Mouse (Mus musculus) spleen, adult 2 months (tissue): ENCODE measurements around the gene Coa3.

Source experiments
- CTCF ChIP-seq: fragments of 200-500 bp; IDR thresholded peaks from 2 replicates; pipeline ENCODE4 v1.5.1; 2011; ENCODE audit warnings: mild to moderate bottlenecking, inconsistent platforms; ENCODE audit not compliant: insufficient read depth, insufficient read length, insufficient replicate concordance; ENCODE audit errors: extremely low read depth
- POLR2A ChIP-seq: fragments of 200-500 bp; IDR thresholded peaks from 2 replicates; pipeline ENCODE4 v1.6.1; 2011; ENCODE audit warnings: low read depth, low read length, inconsistent platforms

DNA sequence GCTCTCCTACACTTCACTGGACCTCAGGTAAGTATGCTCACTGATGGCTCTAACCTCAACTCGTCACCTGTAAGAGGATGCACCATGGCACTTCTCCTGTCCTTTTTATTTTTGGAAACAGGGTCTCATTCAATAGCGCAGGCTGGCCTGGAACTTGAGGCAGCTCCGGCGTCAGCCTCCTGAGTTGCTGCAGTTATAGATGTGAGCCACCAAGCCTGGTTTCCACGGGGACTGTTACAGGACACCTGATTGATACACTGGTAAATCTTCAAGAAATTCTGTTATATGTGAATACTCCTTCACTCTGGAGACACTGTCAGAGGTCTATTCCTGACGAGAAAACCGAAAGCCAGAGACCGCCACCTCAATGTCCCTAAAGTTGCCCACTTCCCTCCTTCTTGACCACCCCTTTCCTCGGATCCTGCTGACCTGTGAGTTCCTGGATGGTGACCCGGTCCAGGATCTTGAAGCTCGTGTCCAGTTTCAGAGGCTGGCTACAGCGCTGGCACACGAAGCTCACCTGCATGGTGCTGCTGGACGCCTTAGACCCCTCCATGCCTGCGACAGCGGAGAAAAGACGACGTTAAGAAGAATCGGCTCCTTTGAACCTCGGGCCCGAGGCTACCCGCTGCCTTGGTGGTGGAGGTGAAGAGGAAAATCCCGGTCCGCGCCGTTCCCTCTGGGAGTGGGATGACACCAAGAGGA is 22.5 kb upstream of the Coa3 start:
- TF ChIP-seq CTCF (no peak), POLR2A (no peak)
